Mouse (Mus musculus) MEL (cell line): ENCODE results near the gene Zranb3. TPM values are rescaled to one million over a fixed set of nuclear protein-coding genes. Genes with fewer than 3 reads are reported as not detected.
A peak's percentile ranks its signal among the peaks of the same experiment; 100 is the strongest.

Source experiments
- DNase-seq: peaks from one replicate; pipeline ENCODE4 v3.0.0; 2011; ENCODE audit warnings: low read depth, low spot score
- H3K27ac ChIP-seq: 2 replicates; pipeline ENCODE4 v1.5.1; 2012; ENCODE audit warnings: low read depth, mild to moderate bottlenecking, control low read depth, low read length, moderate library complexity; ENCODE audit not compliant: control insufficient read depth
- H3K27me3 ChIP-seq, 2 experiments: fragments of 150-350 bp in 1 of 2; sonication (generic) in 1 of 2; 2 replicates each; pipeline ENCODE4 v1.6.1; 2012; ENCODE audit warnings: low read length in 2 of 2, mild to moderate bottlenecking in 2 of 2, improper control_type of control experiment in 1 of 2, moderate library complexity in 1 of 2; ENCODE audit not compliant: insufficient read depth in 2 of 2, control insufficient read depth in 1 of 2
- H3K36me3 ChIP-seq, 2 experiments: 2 replicates each; pipeline ENCODE4 v1.6.1; 2012 to 2014; ENCODE audit warnings: low read length in 2 of 2, improper control_type of control experiment in 1 of 2, inconsistent platforms in 1 of 2, mild to moderate bottlenecking in 1 of 2; ENCODE audit not compliant: insufficient read depth in 2 of 2, control insufficient read depth in 1 of 2
- H3K4me1 ChIP-seq, 2 experiments: fragments of 150-350 bp in 1 of 2; sonication (generic) in 1 of 2; 2 replicates each; pipeline ENCODE4 v1.6.1; 2012; ENCODE audit warnings: low read length in 2 of 2, improper control_type of control experiment in 1 of 2, mild to moderate bottlenecking in 1 of 2; ENCODE audit not compliant: insufficient read depth in 2 of 2, control insufficient read depth in 1 of 2
- H3K4me3 ChIP-seq, 2 experiments: fragments of 150-350 bp in 1 of 2; sonication (generic) in 1 of 2; 2 replicates each; pipeline ENCODE4 v1.5.1; 2012; ENCODE audit warnings: low read depth in 2 of 2, low read length in 2 of 2, mild to moderate bottlenecking in 2 of 2, moderate library complexity in 2 of 2, control low read depth in 1 of 2, improper control_type of control experiment in 1 of 2; ENCODE audit not compliant: control insufficient read depth in 1 of 2, insufficient read depth in 1 of 2
- H3K79me2 ChIP-seq: 2 replicates; pipeline ENCODE4 v1.6.1; 2012; ENCODE audit warnings: mild to moderate bottlenecking, low read length, moderate library complexity; ENCODE audit not compliant: control insufficient read depth, poor library complexity, insufficient read depth
- H3K9ac ChIP-seq: 2 replicates; pipeline ENCODE4 v1.6.1; 2012; ENCODE audit warnings: low read depth, mild to moderate bottlenecking, control low read depth, low read length, moderate library complexity; ENCODE audit not compliant: control insufficient read depth, poor library complexity, severe bottlenecking
- H3K9me3 ChIP-seq: fragments of 150-350 bp; sonication (generic); replicated peaks from 2 replicates; pipeline ENCODE4 v1.6.1; 2012; ENCODE audit warnings: mild to moderate bottlenecking, low read length, improper control_type of control experiment, moderate library complexity; ENCODE audit not compliant: insufficient read depth
- BHLHE40 ChIP-seq: IDR thresholded peaks from 2 replicates; pipeline ENCODE4 v1.6.1; 2012; ENCODE audit warnings: low read depth, mild to moderate bottlenecking, inconsistent platforms, low read length, improper control_type of control experiment, borderline replicate concordance
- CHD1 ChIP-seq: IDR thresholded peaks from 2 replicates; pipeline ENCODE4 v1.6.1; 2012; ENCODE audit warnings: low read depth, mild to moderate bottlenecking, inconsistent platforms, low read length, improper control_type of control experiment
- E2F4 ChIP-seq: IDR thresholded peaks from 2 replicates; pipeline ENCODE4 v1.6.1; 2011; ENCODE audit warnings: low read depth, low read length, improper control_type of control experiment, borderline replicate concordance
- ETS1 ChIP-seq: IDR thresholded peaks from 2 replicates; pipeline ENCODE4 v1.6.1; 2012; ENCODE audit warnings: low read depth, mild to moderate bottlenecking, inconsistent platforms, low read length, improper control_type of control experiment, moderate library complexity
- KAT2A ChIP-seq: conservative IDR thresholded peaks from 2 replicates; pipeline ENCODE4 v1.6.1; 2012; ENCODE audit warnings: low read depth, low read length, improper control_type of control experiment, inconsistent platforms
- MAX ChIP-seq: IDR thresholded peaks from 2 replicates; pipeline ENCODE4 v1.6.1; 2011; ENCODE audit warnings: low read length, improper control_type of control experiment
- MEF2A ChIP-seq: IDR thresholded peaks from 2 replicates; pipeline ENCODE4 v1.6.1; 2014; ENCODE audit warnings: low read depth, mild to moderate bottlenecking, inconsistent platforms, low read length, improper control_type of control experiment; ENCODE audit not compliant: poor library complexity, insufficient replicate concordance, severe bottlenecking; ENCODE audit errors: extremely low read depth
- MXI1 ChIP-seq: IDR thresholded peaks from 2 replicates; pipeline ENCODE4 v1.6.1; 2011; ENCODE audit warnings: mild to moderate bottlenecking, low read depth, low read length, improper control_type of control experiment
- MYC ChIP-seq: IDR thresholded peaks from 2 replicates; pipeline ENCODE4 v1.6.1; 2011; ENCODE audit warnings: low read depth, mild to moderate bottlenecking, low read length, improper control_type of control experiment, moderate library complexity
- NELFE ChIP-seq: IDR thresholded peaks from 2 replicates; pipeline ENCODE4 v1.6.1; 2011; ENCODE audit warnings: low read depth, low read length, improper control_type of control experiment
- POLR2A ChIP-seq, 2 experiments: IDR thresholded peaks; 2 replicates each; pipeline ENCODE4 v1.6.1; 2011 to 2012; ENCODE audit warnings: low read length in 2 of 2, mild to moderate bottlenecking in 2 of 2, control low read depth in 1 of 2, improper control_type of control experiment in 1 of 2, low read depth in 1 of 2, moderate library complexity in 1 of 2; ENCODE audit not compliant: control insufficient read depth in 1 of 2, insufficient read depth in 1 of 2, poor library complexity in 1 of 2
- POLR2AphosphoS2 ChIP-seq: IDR thresholded peaks from 2 replicates; pipeline ENCODE4 v1.6.1; 2011; ENCODE audit warnings: low read length, improper control_type of control experiment
- RAD21 ChIP-seq: IDR thresholded peaks from 2 replicates; pipeline ENCODE4 v1.6.1; 2011; ENCODE audit warnings: mild to moderate bottlenecking, low read depth, low read length, improper control_type of control experiment
- SIN3A ChIP-seq: IDR thresholded peaks from 2 replicates; pipeline ENCODE4 v1.6.1; 2012; ENCODE audit warnings: low read length, improper control_type of control experiment, inconsistent platforms
- TAL1 ChIP-seq: IDR thresholded peaks from 2 replicates; pipeline ENCODE4 v1.6.1; 2012; ENCODE audit warnings: mild to moderate bottlenecking, inconsistent platforms, low read length, moderate library complexity, mixed read lengths
- TBP ChIP-seq: IDR thresholded peaks from 2 replicates; pipeline ENCODE4 v1.8.0; 2011; ENCODE audit warnings: low read depth, low read length, improper control_type of control experiment
- TCF12 ChIP-seq: IDR thresholded peaks from 2 replicates; pipeline ENCODE4 v1.6.1; 2014; ENCODE audit warnings: low read depth, mild to moderate bottlenecking, inconsistent platforms, low read length, improper control_type of control experiment, moderate library complexity
- UBTF ChIP-seq: IDR thresholded peaks from 2 replicates; pipeline ENCODE4 v1.6.1; 2012; ENCODE audit warnings: low read depth, mild to moderate bottlenecking, inconsistent platforms, low read length, improper control_type of control experiment, moderate library complexity, borderline replicate concordance; ENCODE audit not compliant: insufficient read depth
- ZC3H11A ChIP-seq: IDR thresholded peaks from 2 replicates; pipeline ENCODE4 v1.6.1; 2012; ENCODE audit warnings: low read depth, mild to moderate bottlenecking, inconsistent platforms, low read length, improper control_type of control experiment
- ZKSCAN1 ChIP-seq: IDR thresholded peaks from 2 replicates; pipeline ENCODE4 v1.6.1; 2012; ENCODE audit warnings: low read depth, mild to moderate bottlenecking, inconsistent platforms, low read length, improper control_type of control experiment, moderate library complexity
- ZMIZ1 ChIP-seq: IDR thresholded peaks from 2 replicates; pipeline ENCODE4 v1.6.1; 2012; ENCODE audit warnings: low read depth, mild to moderate bottlenecking, inconsistent platforms, low read length, improper control_type of control experiment, moderate library complexity
- ZNF384 ChIP-seq: IDR thresholded peaks from 2 replicates; pipeline ENCODE4 v1.6.1; 2012; ENCODE audit warnings: low read depth, mild to moderate bottlenecking, inconsistent platforms, low read length, improper control_type of control experiment
- polyA plus RNA-seq, 2 experiments: library from polyadenylated mRNA; stranded (reverse) in 1 of 2; unstranded in 1 of 2; fragments of >175 nt in 1 of 2; fragments of >200 nt in 1 of 2; gene quantifications; 2 replicates each; pipeline versions ENCODE4 v1.2.1 to v1.2.4; 2012; ENCODE audit warnings: low replicate concordance in 2 of 2, low read depth in 1 of 2; ENCODE audit not compliant: insufficient read length in 2 of 2, insufficient read depth in 1 of 2, missing spikeins in 1 of 2
- total RNA-seq: library from RNA; depleted of rRNA; stranded (reverse); fragments of 300-350 nt; gene quantifications from 2 replicates; pipeline ENCODE4 v1.2.3, GENCODE M21; 2012

The Zranb3 gene
- total and polyA plus RNA-seq, 3 experiments: 3.9 to 4.1 TPM; not detected in 1

GRCm38 (mm10) chr1:128103520-128104088, 757 bp upstream of the Zranb3 start:
- Histone ChIP-seq H3K4me1 (peaks cover 10 to 22% of the 10 kb centered on the region in 2 experiments), H3K27me3 (no peaks in the 10 kb centered on the region), H3K9me3 (no peaks in the 10 kb centered on the region), H3K9ac (peak overlapping the region; percentile 86), H3K4me3 (peak overlapping the region; percentile 62 to 68), H3K36me3 (peaks cover 0 to 38% of the 10 kb centered on the region in 2 experiments; a peak in 3 of 4 replicates), H3K79me2 (peaks cover 33% of the 10 kb centered on the region), H3K27ac (peak overlapping the region; percentile 76)
- peak; percentile 71 for DNase-seq
- TF ChIP-seq MXI1 (peak; percentile 80), ZC3H11A (no peak), TAL1 (peak; percentile 43), ETS1 (0 out of 2 replicates have a peak, but pooled peaks have one; percentile 13), MYC (no peak), TCF12 (peak; percentile 3; the same call in 1 of the 2 replicates), NELFE (peak; percentile 18; the same call in 1 of the 2 replicates), SIN3A (peak; percentile 67), KAT2A (no peak), ZMIZ1 (0 out of 2 replicates have a peak, but pooled peaks have one; percentile 32), CHD1 (0 out of 2 replicates have a peak, but pooled peaks have one; percentile 50), UBTF (peak; percentile 52; the same call in 1 of the 2 replicates), ZNF384 (peak; percentile 63), MAX (peak; percentile 68; the same call in 1 of the 2 replicates), BHLHE40 (no peak)

DNA sequence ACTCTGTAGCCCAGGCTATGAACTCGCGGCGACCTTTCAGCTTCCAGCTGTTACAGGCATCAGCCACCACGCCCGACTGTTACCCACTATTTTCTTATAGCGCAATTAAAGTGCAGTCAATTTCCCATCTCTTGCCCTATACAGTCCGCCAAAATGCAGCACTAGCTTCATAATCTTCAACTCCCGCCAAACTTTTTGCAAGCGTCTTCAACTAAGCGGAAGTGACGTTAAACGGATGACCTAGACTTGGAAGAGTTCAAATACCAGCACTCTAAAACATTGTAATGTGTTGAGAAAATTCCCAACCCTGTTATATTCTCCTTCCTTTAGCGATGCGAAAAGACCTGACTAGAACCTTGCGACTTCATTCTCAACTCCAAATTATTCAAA, 601 bp downstream of the Zranb3 start:
- TF ChIP-seq ZMIZ1 (0 out of 2 replicates have a peak, but pooled peaks have one; percentile 47), E2F4 (peak; percentile 73), TCF12 (0 out of 2 replicates have a peak, but pooled peaks have one; percentile 4), NELFE (peak; percentile 65), MEF2A (no peak), MAX (peak; percentile 68), TBP (peak; percentile 67; the same call in 1 of the 2 replicates), RAD21 (no peak), ZKSCAN1 (no peak), POLR2AphosphoS2 (no peak; the same call in 1 of the 2 replicates), POLR2A (IDR thresholded peaks at IDR 0.05; ENCODE audit: control insufficient read depth in 1 of 2, insufficient read depth in 1 of 2, low read depth in 1 of 2, low read length in 2 of 2, poor library complexity in 1 of 2) (peak; percentile 46; a peak in 3 of 4 replicates), MXI1 (peak; percentile 59)
- H3K4me3 ChIP-seq: peak overlapping the region; percentile 72 to 91
- peak overlapping the region; percentile 93 for H3K27ac ChIP-seq
- peak; percentile 94 for DNase-seq
- H3K9me3 ChIP-seq: no peaks in the 10 kb centered on the region
- peaks cover 26% of the 10 kb centered on the region for H3K79me2 ChIP-seq
- H3K4me1 ChIP-seq: peaks cover 14 to 24% of the 10 kb centered on the region in 2 experiments
- peaks cover 0 to 33% of the 10 kb centered on the region in 2 experiments; a peak in 3 of 4 replicates for H3K36me3 ChIP-seq
- no peaks in the 10 kb centered on the region for H3K27me3 ChIP-seq
- peak overlapping the region; percentile 88 for H3K9ac ChIP-seq
